Mouse (Mus musculus) intestine, embryonic 15.5 days (tissue): Measurements from ENCODE around the gene Dolpp1. TPM values are rescaled to one million over a fixed set of nuclear protein-coding genes. Genes with fewer than 3 reads are reported as not detected.

Experiments used
- ATAC-seq: fragments of 200-750 bp; cut with Nextera tagmentation; 2 replicates; pipeline ENCODE4 v1.8.0; 2017; ENCODE audit warnings: moderate TSS enrichment, moderate library complexity
- H3K27ac ChIP-seq: fragments of 300-500 bp; sonication (generic); 2 replicates; pipeline ENCODE4 v1.5.1; 2015; ENCODE audit warnings: mild to moderate bottlenecking, inconsistent platforms
- H3K27me3 ChIP-seq: fragments of 300-500 bp; sonication (generic); replicated peaks from 2 replicates; pipeline ENCODE4 v1.6.1; 2015; ENCODE audit warnings: inconsistent platforms
- H3K36me3 ChIP-seq: fragments of 300-500 bp; sonication (generic); 2 replicates; pipeline ENCODE4 v1.6.1; 2015; ENCODE audit warnings: inconsistent platforms
- H3K4me1 ChIP-seq: fragments of 300-500 bp; sonication (generic); replicated peaks from 2 replicates; pipeline ENCODE4 v1.6.1; 2015; ENCODE audit warnings: inconsistent platforms
- H3K4me2 ChIP-seq: fragments of 300-500 bp; sonication (generic); replicated peaks from 2 replicates; pipeline ENCODE4 v1.6.1; 2015; ENCODE audit warnings: mild to moderate bottlenecking, inconsistent platforms
- H3K4me3 ChIP-seq: fragments of 300-500 bp; sonication (generic); replicated peaks from 2 replicates; pipeline ENCODE4 v1.5.1; 2015; ENCODE audit warnings: inconsistent platforms
- H3K9ac ChIP-seq: fragments of 300-500 bp; sonication (generic); 2 replicates; pipeline ENCODE4 v1.6.1; 2015; ENCODE audit warnings: inconsistent platforms
- H3K9me3 ChIP-seq: fragments of 300-500 bp; sonication (generic); 2 replicates; pipeline ENCODE4 v1.6.1; 2016; ENCODE audit warnings: inconsistent platforms
- WGBS: fragments of 180-500 bp; shearing (Covaris S2); methylation state at CpG from one replicate; pipeline ENCODE4 v1.1.7; 2015; 5-methylcytosine and 5-hydroxymethylcytosine counted together
- polyA plus RNA-seq: library from polyadenylated mRNA; unstranded; fragments of >200 nt; fragmentation: Nextera tagmentation; extraction: Ambion mirVana; gene quantifications from 2 replicates; pipeline ENCODE4 v1.2.1, GENCODE M21; 2015

The Dolpp1 gene
- polyA plus RNA-seq, 1 experiment from 2014 or later: 44.5 TPM

DNA sequence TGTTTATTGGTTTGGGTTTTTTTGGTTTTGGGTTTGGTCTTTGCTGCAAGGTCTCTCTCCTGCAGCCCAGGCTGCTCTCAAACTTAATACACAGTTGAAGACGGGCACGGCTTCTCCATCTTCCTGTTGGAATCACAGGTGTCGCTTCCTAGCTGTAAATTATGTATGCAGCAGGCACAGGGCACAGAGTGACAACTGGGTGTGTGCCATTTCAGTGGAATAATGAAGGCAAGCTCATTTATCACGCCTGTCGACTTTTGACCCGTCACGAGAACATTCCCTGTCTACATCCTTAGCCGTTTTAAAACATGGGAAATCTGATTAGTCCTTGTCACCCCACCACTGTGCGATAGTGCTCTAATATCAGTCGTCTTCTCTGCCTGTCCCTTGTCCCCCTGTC lies 31.4 kb upstream of the Dolpp1 start:
- Histone ChIP-seq H3K4me3 (no peak overlapping the region), H3K27ac (no peak overlapping the region), H3K4me2 (no peak overlapping the region), H3K4me1 (peaks cover 41% of the 10 kb centered on the region), H3K9me3 (no peaks in the 10 kb centered on the region), H3K36me3 (no peaks in the 10 kb centered on the region), H3K9ac (no peak overlapping the region), H3K27me3 (no peaks in the 10 kb centered on the region)
- ATAC-seq: no peak
- WGBS: 51% methylated on average over 10 of the region's 10 CpGs

GRCm38 (mm10) chr2:30362865-30363264 lies 29.2 kb upstream of the Dolpp1 start:
- Histone ChIP-seq H3K4me2 (no peak overlapping the region), H3K27ac (no peak overlapping the region), H3K9ac (no peak overlapping the region), H3K4me1 (peaks cover 28% of the 10 kb centered on the region), H3K36me3 (peaks cover 4% of the 10 kb centered on the region; the same call in 1 of the 2 replicates), H3K27me3 (no peaks in the 10 kb centered on the region), H3K4me3 (no peak overlapping the region), H3K9me3 (no peaks in the 10 kb centered on the region)
- ATAC-seq: no peak
- 67% methylated on average over 5 of the region's 5 CpGs for WGBS

DNA sequence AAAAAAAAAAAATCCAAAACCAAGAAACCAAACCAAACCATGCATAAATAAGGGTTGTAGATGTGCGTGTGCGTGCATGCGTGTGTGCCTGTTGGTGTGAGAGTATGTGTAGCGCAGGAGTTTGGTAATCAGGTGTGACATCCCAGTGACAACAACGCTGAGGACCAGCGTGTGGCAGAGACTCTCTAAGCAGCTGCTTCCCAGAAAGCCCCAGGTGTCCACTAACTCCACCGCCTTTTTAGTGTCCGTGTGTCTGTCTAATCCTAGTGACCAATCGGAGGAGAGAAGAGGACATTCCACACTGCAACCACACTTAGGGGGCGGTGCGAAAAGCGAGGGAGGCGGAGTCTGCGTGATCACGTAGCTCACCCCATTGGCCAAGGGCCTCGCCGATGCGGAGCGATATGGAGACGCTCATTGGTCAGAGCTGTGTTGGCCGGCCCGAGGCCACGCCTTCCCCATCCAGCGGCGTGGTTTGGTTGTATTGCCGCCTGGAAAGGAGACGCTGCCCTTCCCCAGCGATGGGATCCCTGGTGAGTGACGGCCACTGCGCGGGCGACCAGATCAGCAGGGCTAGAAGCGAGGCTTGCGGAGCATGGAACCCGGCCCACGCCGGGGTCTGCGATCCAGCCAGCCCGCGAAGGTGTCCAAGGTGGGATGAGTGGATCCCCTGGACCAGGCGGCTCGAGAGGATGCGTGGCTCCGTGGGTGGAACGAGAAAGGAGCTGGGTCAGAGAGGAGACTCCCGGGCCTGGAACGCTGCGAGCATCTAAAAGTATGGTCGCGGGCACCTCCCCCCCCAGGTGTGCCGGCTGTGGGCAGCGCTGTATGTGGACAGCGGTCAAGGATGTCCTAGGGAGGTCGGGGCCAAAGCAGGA lies 28.0 kb upstream of the Dolpp1 start, which contains the start of gene Miga2:
Gene Miga2, plus strand, starts transcription at position 461 of the 878 bp plus-strand sequence.
- H3K27ac ChIP-seq: peak within 1 kb of the TSS; percentile 65
- ATAC-seq: peak; percentile 99
- H3K27me3 ChIP-seq: no peaks in the 10 kb centered on the region
- peak within 1 kb of the TSS; percentile 80 for H3K4me2 ChIP-seq
- under 1% methylated on average over 54 of the region's 54 CpGs for WGBS
- H3K9me3 ChIP-seq: no peaks in the 10 kb centered on the region
- peak within 1 kb of the TSS; percentile 93 for H3K4me3 ChIP-seq
- peaks cover 19% of the 10 kb centered on the region for H3K4me1 ChIP-seq
- H3K9ac ChIP-seq: peak within 1 kb of the TSS; percentile 86
- peaks cover 16% of the 10 kb centered on the region for H3K36me3 ChIP-seq

DNA sequence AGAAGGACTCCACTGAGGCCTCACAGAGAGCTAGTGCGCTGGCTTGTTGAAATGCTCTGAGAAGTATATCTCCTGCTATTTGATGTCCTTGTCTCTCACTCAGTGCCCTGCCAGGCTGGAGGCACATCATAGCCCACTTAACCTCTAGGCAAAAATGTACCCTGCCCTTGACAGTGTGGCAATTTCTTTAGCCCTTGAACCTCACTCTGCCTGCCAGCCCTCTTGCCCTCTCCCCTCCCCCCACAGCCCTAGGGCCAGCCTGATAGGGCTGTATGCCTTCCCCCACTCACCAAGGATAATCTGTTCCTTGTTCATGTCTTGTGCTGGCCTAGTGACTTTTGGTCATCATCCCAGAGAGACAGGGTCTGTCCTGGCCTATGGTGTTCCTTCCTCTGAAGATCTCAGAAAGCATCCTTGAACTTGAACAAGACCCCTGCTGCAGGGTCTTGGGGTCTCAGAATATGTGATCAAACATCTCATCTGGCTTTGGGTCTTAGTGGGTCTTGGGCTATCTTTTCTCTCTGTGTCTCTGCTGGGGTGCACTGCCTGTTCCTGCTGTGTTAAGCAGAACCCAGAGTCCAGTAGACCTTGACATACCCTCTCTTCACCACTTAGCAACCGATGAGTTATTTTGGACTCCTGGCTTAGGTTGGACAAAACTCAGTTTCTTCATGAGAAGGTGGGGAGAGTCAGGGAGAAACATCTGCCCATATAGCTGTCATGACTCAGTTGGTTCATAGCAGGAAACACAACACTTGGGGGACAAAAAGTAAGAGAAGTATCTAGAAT lies 26.6 kb upstream of the Dolpp1 start:
- Histone ChIP-seq H3K4me3 (peak overlapping the region; percentile 93), H3K9ac (peak overlapping the region; percentile 86), H3K4me1 (peaks cover 19% of the 10 kb centered on the region), H3K4me2 (peak overlapping the region; percentile 80), H3K27ac (no peak overlapping the region), H3K9me3 (no peaks in the 10 kb centered on the region), H3K36me3 (peaks cover 27% of the 10 kb centered on the region), H3K27me3 (no peaks in the 10 kb centered on the region)
- ATAC-seq: no peak
- 82% methylated on average over 2 of the region's 2 CpGs for WGBS

GRCm38 (mm10) chr2:30366203-30366602 lies 25.9 kb upstream of the Dolpp1 start:
- H3K27ac ChIP-seq: no peak overlapping the region
- no peak for ATAC-seq
- 70% methylated on average over 5 of the region's 5 CpGs for WGBS
- no peak overlapping the region for H3K9ac ChIP-seq
- H3K4me1 ChIP-seq: peaks cover 17% of the 10 kb centered on the region
- H3K4me3 ChIP-seq: no peak overlapping the region
- H3K27me3 ChIP-seq: no peaks in the 10 kb centered on the region
- H3K9me3 ChIP-seq: no peaks in the 10 kb centered on the region
- H3K4me2 ChIP-seq: no peak overlapping the region
- H3K36me3 ChIP-seq: peaks cover 34% of the 10 kb centered on the region

GRCm38 (mm10) chr2:30371544-30371943 lies 20.5 kb upstream of the Dolpp1 start:
- Histone ChIP-seq H3K27ac (no peak overlapping the region), H3K9me3 (no peaks in the 10 kb centered on the region), H3K4me1 (no peaks in the 10 kb centered on the region), H3K9ac (no peak overlapping the region), H3K4me2 (no peak overlapping the region), H3K27me3 (no peaks in the 10 kb centered on the region), H3K36me3 (peaks cover 63% of the 10 kb centered on the region), H3K4me3 (no peak overlapping the region)
- WGBS: 95% methylated on average over 8 of the region's 8 CpGs
- ATAC-seq: no peak

DNA sequence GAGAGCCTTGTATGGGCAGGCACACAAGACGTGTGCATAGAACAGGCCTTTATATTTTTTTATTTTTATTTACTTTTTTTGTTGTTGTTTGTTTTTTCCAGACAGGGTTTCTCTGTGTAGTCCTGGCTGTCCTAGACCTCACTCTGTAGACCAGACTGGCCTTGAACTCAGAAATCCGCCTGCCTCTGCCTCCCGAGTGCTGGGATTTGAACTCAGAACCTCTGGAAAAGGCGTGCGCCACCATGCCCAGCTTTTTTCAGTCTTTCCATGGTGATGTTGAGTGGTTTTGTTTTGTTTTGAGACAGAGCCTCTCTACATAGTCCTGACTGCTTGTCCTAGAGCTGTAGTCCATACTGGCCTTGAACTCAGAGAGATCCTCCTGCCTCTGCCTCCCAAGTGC lies 19.3 kb upstream of the Dolpp1 start:
- no peak for ATAC-seq
- WGBS: 95% methylated on average over 5 of the region's 5 CpGs
- Histone ChIP-seq H3K9ac (no peak overlapping the region), H3K9me3 (no peaks in the 10 kb centered on the region), H3K4me1 (no peaks in the 10 kb centered on the region), H3K36me3 (peaks cover 64% of the 10 kb centered on the region), H3K4me2 (no peak overlapping the region), H3K27ac (no peak overlapping the region), H3K27me3 (no peaks in the 10 kb centered on the region), H3K4me3 (no peak overlapping the region)

GRCm38 (mm10) chr2:30375893-30376292 lies 16.2 kb upstream of the Dolpp1 start:
- Histone ChIP-seq H3K27me3 (no peaks in the 10 kb centered on the region), H3K9me3 (no peaks in the 10 kb centered on the region), H3K9ac (no peak overlapping the region), H3K4me1 (no peaks in the 10 kb centered on the region), H3K36me3 (peaks cover 49% of the 10 kb centered on the region), H3K4me2 (no peak overlapping the region), H3K27ac (no peak overlapping the region), H3K4me3 (no peak overlapping the region)
- 91% methylated on average over 10 of the region's 10 CpGs for WGBS
- ATAC-seq: no peak

- 86% methylated on average over 5 of the region's 5 CpGs for WGBS
- peaks cover 42% of the 10 kb centered on the region for H3K36me3 ChIP-seq
- H3K4me3 ChIP-seq: no peak overlapping the region
- H3K9ac ChIP-seq: no peak overlapping the region
- no peaks in the 10 kb centered on the region for H3K9me3 ChIP-seq
- H3K27me3 ChIP-seq: no peaks in the 10 kb centered on the region
- no peak for ATAC-seq
- no peak overlapping the region for H3K27ac ChIP-seq
- no peaks in the 10 kb centered on the region for H3K4me1 ChIP-seq
- H3K4me2 ChIP-seq: no peak overlapping the region
These were observed 14.3 kb upstream of the Dolpp1 start for GRCm38 (mm10) chr2:30377721-30378120.

- 80% methylated on average over 7 of the region's 7 CpGs for WGBS
- no peak overlapping the region for H3K27ac ChIP-seq
- no peak for ATAC-seq
- H3K4me2 ChIP-seq: no peak overlapping the region
- no peak overlapping the region for H3K4me3 ChIP-seq
- H3K9me3 ChIP-seq: no peaks in the 10 kb centered on the region
- no peaks in the 10 kb centered on the region for H3K27me3 ChIP-seq
- H3K4me1 ChIP-seq: no peaks in the 10 kb centered on the region
- peaks cover 39% of the 10 kb centered on the region for H3K36me3 ChIP-seq
- H3K9ac ChIP-seq: no peak overlapping the region
These were observed 12.7 kb upstream of the Dolpp1 start for GRCm38 (mm10) chr2:30379307-30379706.

- Histone ChIP-seq H3K27me3 (no peaks in the 10 kb centered on the region), H3K9me3 (no peaks in the 10 kb centered on the region), H3K4me2 (no peak overlapping the region), H3K27ac (no peak overlapping the region), H3K9ac (no peak overlapping the region), H3K4me1 (no peaks in the 10 kb centered on the region), H3K36me3 (peaks cover 37% of the 10 kb centered on the region), H3K4me3 (no peak overlapping the region)
- ATAC-seq: no peak
- 86% methylated on average over 10 of the region's 10 CpGs for WGBS
These were observed 11.3 kb upstream of the Dolpp1 start for GRCm38 (mm10) chr2:30380564-30381376.

- Histone ChIP-seq H3K9me3 (no peaks in the 10 kb centered on the region), H3K27ac (no peak overlapping the region)
- 91% methylated on average over 4 of the region's 4 CpGs for WGBS
These were observed 10.7 kb upstream of the Dolpp1 start for GRCm38 (mm10) chr2:30381377-30381725.

More at GRCm38 (mm10) chr2:30381377-30381725, 10.7 kb upstream of the Dolpp1 start:
- H3K36me3 ChIP-seq: peaks cover 32% of the 10 kb centered on the region
- no peak overlapping the region for H3K9ac ChIP-seq
- H3K4me2 ChIP-seq: no peak overlapping the region
- no peak for ATAC-seq
- no peak overlapping the region for H3K4me3 ChIP-seq
- H3K4me1 ChIP-seq: no peaks in the 10 kb centered on the region
- H3K27me3 ChIP-seq: no peaks in the 10 kb centered on the region
